Mouse (Mus musculus): ENCODE results near the gene Olfr543.
"Not testable (repeated sequence)": the region's sequence is repeated elsewhere in the genome, so short reads cannot be mapped to it uniquely, and the experiment has no call there.

The Olfr543 gene

DNA sequence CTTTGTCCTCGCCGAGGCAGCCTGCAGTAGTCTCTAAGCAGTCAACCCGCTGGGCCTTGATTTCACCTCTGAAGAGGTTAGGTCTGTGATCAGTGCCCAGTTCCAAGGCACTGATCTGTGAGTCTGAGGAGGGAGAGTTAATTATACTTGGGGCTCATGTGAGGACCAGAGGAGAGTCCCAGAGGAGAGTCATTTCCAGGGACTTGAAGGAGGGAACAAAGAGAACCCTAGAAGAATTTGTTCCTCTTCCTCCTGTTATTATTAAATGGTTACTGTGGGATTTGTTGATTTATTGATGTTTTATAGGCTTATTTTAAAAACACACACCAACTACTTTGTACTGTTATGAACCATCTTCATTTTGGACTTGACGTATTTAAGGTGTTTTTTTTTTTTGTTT is at the start of gene Olfr543:
Gene Olfr543, minus strand, starts transcription at position 101 of the 400 bp plus-strand sequence.
- no peak for DNase-seq (ENCODE audit: low spot score in 2 of 2)

DNA sequence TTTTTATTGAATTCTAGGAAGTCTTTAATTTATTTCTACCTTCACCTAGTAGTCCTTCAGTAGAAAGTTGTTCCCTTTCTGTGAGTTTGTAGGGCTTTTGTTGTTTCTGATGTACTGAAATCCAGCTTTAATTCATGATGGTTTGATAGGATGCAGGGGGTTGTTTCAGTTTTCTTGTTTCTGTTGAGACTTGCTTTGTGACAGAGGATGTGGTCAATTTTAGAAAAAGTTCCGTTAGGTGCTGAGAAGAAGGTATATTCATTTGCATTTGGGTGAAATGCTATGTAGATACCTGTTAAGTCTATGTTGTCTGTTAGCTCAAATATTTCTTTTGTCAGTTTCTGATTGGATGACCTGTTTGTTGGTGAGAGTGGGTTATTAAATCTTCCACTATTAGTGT is 47.6 kb upstream of the Olfr543 start:
- DNase-seq (ENCODE audit: low spot score in 2 of 2): no peak

DNA sequence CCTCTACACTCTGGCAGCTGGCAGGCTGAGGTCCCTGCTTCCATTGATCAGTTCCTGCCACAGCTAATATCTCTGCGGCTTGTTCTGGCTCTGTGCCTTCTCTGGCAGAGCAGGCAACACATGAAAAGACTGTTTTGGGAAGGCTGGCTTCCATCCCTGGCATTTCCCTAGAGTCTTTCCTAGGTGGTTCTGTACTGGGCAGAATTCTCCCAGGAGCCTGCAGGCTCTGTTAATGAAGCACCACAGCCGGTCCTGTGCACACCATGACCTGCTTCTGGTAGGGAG is 35.5 kb upstream of the Olfr543 start:
- peak; percentile 60 to 66 for DNase-seq (ENCODE audit: low spot score in 2 of 2)

DNA sequence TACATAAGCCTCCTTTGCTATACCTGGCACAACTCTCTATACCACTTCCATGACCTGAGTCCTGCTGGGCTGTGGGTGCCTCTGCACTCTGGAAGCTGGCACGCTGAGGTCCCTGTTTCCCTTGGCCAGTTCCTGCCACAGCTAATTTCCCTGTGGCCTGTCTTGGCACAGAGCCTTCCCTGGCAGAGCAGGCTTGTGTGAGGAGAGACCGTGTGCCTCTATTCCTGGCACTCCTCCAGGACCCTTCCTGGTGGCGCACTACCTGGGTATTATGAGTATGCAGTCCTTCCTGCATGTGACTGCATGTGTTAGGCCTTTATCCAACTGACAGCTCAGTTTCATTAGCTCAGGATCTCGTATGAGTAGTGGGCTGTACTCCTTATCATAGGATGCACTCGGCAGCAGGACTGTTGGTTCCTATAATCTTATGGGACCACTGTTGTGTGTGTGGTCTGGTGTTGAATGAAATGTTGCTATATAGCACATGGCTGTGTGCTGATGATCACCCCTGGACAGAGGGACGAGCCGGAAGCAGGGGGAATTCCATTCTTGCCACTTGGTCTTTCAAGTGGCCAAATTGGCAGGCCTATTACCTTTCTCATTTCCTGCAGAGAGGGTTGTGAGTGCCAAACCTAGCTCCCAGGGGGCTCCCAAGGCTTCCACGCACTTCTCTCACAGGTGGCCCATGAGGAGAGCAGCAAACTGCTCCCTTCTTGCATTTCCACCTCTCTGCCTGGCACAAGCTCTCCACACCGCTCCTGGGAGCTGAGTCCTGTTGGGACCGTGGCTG is 35.0 kb upstream of the Olfr543 start:
- DNase-seq (ENCODE audit: low spot score in 2 of 2): peak; percentile 34 to 37

DNA sequence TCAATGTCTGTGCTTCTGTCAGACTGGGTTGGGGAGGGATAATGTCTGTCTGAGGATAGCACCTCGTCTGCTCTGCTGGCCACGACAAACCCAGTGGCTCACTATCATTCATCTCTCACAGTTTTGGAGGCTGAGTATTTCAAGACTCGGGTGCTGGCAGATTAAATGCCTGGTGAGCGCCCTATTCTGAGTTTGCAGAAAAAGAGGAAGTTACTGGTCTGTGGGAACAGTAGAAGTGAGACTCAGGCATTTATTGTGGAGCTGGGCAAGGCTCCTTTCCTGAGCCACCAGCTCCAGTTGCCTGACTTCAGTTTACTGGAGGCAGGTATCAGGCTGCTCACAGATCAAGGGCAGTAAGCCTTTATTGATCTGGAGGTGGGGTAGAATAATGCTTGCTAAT is 32.7 kb upstream of the Olfr543 start:
- DNase-seq (ENCODE audit: low spot score in 2 of 2): no peak

DNA sequence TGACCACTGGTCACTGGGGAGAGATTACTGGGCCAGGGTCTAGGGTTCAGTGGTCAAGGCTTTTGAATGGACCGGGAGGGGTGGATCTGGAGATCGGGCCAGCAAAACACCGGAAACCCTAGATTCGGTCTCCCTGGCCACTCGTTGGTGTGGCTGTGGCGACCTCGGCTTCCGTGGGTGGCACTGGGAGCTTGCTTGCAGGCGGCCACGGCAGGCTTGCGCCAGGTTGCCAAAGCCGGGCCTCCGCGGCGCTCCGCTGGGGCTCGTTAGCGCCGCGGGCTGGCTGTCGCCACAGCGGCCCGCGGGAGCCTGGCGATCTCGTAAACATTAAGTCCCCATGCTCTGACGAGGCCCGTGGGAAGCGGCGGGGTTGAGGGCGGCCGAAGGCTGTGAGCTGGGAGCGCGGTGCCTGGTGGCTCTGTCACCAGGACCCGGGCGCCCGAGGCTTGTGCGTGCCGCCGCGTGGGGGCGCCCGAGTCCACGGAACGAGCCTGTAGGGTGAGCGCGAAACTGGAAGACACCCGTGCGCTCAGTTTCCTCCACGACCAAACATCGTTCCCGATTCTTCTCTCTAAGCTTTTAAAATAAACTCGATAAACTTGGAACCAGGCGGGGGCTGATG is 31.4 kb upstream of the Olfr543 start:
- DNase-seq (ENCODE audit: low spot score in 2 of 2): peak; percentile 86 to 92

DNA sequence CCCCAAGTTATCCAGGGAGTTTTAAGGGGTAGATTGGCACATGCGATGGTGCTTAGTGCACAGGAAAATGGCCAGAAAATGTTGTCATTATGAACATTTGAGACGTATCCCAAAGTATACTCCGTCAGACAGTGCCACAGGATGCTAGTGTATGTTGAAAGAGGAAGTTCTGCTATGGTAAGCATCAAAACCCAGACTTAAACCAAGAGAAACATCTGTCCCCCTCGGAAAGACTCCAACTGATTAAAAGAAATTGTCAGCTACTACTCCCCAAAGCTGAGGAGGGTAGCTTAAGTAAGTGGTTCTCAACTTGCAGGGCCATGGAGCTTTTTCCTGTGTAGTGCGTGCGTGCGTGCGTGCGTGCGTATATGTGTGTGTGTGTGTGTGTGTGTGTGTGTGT is 30.4 kb upstream of the Olfr543 start:
- no peak for DNase-seq (ENCODE audit: low spot score in 2 of 2)

DNA sequence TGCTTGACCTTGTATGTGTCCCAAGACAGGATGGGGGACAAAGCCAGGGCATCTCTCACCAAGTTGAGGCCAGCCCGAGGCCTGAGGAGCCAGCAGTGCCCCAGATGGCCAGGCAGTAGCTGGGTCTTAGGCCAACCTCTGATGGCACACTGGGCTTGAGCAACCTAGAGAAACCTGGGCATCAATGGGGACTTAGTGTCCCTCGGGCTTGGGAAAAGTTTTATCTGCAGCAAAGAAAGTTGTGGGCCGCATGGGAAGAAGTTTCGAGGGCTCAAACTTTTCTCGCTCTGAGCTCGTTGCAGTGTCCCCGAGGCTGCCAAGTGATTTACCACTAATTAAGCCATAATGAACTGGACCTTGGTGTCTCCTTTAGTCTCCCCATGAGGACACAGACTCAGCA is 28.2 kb upstream of the Olfr543 start:
- no peak for DNase-seq (ENCODE audit: low spot score in 2 of 2)

DNA sequence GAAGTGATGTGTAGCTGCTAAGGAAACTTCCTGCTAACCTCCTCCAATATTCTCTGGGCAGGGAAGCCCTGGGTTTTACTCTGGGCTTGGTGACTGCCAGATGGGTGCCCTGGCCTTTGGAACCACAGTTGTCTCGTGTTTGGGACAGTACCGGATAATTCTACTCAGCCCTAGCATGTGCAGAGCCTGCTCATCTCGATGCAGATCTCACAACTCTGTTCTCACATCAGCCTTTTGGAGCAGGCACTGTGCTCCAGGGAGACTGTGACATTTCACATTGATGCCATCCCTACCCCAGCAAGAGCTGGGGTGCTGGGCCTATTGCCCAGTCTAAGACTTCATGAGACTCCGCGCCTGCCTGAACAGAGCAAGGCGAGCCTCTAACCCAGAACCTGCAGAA is 27.2 kb upstream of the Olfr543 start:
- DNase-seq (ENCODE audit: low spot score in 2 of 2): no peak

DNA sequence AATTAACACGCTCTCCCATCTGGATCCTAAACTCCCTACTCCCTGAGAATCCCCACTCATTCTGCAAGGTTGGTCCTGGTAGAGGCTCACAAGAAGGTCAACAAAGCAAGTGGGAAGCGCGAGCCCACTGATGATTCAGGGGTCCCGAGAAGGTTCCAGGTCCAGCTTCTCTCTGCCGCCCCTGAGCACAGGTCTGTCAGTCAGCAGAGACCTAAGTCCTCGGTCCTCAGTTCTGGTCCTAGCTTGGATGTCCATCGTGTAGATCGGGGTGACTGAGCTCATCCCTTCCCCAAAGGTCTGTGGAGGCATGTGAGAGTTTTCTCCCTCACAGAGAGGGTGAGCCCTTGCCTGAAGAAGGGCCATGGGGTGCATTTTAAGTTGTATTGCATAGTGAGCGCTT is 26.6 kb upstream of the Olfr543 start:
- DNase-seq (ENCODE audit: low spot score in 2 of 2): no peak

DNA sequence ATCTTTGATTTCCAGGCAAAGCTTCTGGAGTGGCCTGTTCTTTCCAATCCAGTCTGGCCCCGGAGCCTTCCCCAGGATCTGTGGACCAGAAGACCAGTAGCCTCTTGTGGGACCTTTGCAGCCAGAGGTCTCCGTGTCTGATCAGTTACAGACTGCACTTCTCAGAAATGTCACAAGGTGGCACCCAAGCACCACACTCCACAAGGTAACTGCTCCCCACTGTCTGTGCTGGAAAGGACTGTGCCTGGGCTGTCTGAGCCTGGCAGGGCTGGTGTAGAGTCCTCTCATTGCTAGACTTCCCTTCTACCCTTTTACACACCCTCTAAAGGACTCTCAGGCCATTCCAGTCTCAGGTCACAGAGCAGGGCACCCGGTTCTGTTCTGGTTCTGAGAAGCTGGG is 25.4 kb upstream of the Olfr543 start:
- peak; percentile 82 to 86 for DNase-seq (ENCODE audit: low spot score in 2 of 2)

DNA sequence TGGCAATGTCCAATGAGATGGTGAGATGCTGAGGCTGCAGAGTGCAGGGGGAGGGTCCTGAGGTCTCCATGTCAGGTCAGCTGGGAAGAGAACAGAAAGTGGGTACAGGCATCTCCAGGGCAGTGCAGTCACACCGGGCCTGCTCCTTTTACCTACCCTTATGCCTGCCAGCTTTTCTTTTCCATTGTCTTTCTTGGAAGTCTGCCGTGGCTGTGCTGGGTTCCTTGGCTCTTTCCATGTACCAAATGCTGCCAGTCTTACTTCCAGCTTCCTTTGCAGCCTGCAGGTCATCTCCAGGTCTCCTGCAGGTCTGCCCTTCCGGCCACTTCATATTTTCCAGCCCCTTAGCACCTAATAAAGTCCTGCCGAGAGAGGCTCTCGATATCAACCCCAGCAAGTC is 20.5 kb upstream of the Olfr543 start:
- no peak for DNase-seq (ENCODE audit: low spot score in 2 of 2)

DNA sequence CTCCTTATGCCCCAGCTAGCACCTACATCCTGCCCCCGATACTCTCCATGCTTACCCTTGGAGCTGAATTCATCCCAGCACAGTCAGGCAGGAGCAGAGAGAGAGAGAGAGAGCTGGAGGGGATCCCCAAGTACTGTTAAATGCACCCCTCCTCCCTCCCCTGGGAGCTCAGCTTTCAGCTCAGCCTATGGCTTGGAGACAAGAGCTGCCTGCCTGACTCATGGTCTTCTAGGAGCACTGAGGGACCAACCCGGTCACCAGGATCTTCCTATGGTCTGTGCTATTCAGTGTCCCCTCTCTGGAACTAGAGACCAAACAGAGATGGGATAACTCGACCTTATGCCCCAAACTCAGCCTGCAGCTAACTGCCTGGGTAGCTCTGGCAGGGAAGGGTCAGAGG is 18.0 kb upstream of the Olfr543 start, which contains the start of gene Olfr545:
Gene Olfr545, minus strand, starts transcription at position 101 of the 400 bp plus-strand sequence.
- DNase-seq (ENCODE audit: low spot score in 2 of 2): no peak

DNA sequence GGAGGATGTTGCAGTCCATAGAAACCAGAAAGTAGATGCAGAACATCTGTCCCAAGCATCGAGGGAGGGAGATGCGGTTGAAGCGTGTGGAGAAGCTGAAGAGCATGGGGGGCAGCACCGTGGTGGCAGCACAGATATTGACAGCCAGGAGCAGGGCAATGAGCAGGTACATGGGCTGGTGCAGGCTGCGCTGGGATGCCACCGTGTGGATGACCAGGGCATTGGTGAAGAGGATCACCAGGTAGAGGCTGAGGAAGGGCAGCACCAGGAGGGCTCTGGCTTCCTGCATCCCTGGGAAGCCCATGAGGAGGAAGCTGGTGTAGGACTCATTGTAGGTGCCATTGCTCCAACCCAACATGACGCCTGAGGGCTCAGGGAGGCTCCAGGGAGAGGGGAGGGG is 12.9 kb upstream of the Olfr543 start:
- DNase-seq (ENCODE audit: low spot score in 2 of 2): not testable (repeated sequence)

DNA sequence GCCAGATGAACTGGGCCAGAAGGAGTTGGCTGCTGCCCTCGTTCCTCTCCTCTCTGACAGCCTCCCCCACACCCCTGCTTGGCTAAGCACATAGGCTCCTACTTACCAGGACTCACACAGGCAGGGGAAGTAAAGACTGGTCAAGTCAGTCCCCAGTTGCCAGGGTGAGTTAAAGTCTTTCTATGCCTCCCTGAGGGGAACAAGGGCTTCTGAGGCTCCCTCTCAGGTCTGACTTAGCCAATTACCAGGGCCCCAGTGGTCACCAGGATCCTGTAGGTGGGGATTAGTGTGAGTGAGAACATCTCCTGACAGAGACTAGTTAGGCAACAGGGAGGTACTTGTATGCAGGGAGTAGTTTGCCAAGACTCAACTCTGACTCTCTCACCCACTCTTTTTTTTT is 6.7 kb upstream of the Olfr543 start, which contains the start of gene Olfr544:
Gene Olfr544, minus strand, starts transcription at position 153 of the 400 bp plus-strand sequence.
- no peak for DNase-seq (ENCODE audit: low spot score in 2 of 2)

DNA sequence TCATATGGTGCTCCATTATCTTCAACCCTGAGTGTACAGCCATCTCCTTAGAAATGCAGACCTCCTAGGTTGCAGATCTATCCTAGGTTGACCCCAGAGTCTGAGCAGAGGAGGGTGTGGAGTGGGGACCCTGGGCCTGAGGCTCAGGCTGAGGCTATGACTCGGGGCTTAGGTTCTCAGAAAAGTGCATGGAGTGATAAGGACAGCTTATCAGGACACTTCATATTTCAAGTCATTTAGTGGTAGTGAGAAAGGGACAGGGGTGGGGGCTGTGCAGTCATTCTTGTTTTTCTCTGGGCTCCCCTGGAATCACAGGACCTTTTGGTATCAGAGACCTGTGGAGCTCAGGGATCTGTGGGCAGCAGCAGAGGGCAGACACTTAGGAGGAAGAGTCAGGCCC is 4.6 kb upstream of the Olfr543 start:
- DNase-seq (ENCODE audit: low spot score in 2 of 2): no peak

DNA sequence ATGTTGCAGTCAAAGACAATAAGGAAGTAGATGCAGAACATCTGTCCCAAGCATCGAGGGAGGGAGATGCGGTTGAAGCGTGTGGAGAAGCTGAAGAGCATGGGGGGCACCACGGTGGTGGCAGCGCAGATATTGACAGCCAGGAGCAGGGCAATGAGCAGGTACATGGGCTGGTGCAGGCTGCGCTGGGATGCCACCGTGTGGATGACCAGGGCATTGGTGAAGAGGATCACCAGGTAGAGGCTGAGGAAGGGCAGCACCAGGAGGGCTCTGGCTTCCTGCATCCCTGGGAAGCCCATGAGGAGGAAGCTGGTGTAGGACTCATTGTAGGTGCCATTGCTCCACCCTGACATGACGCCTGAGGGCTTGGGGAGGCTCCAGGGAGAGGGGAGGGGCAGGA is 3.3 kb upstream of the Olfr543 start:
- DNase-seq (ENCODE audit: low spot score in 2 of 2): not testable (repeated sequence)

DNA sequence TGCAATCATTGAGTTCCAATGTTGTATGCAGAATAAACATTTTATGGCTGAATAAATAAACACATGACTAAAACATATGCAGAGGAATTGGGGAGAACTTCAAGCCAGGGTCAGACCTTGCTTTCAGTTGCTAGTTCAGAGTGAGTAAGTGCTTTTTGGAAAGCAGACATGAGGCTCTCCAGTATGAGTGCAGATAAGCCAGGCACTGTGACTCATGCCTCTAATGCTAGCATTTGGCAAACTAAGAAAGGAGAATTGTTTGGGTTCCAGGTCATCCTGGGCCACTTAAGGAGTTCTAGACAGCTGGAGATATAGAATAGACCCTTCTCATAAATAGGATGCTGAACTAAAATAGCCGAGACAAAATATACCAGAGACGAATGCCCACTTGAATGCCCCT is 2.2 kb upstream of the Olfr543 start:
- DNase-seq (ENCODE audit: low spot score in 2 of 2): no peak

DNA sequence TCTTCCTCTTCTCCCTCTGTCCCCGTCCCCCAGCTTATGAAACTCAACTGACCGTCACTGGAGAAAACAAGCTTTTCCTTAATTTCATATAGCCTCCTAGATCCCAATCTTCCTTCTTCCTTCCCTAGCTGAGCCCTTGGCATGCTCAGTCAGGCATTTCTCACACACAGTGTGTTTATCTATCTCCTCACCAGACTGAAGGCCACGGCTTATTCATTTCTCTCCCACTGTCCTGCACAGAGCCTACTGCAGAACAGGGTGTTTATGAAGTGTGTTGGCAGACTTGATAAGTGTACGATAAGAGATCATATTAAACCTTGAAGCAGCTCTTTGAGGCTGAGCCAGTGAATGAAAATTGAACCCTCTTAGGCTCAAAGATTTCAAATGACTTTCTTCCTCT is 658 bp downstream of the Olfr543 start:
- DNase-seq (ENCODE audit: low spot score in 2 of 2): no peak

DNA sequence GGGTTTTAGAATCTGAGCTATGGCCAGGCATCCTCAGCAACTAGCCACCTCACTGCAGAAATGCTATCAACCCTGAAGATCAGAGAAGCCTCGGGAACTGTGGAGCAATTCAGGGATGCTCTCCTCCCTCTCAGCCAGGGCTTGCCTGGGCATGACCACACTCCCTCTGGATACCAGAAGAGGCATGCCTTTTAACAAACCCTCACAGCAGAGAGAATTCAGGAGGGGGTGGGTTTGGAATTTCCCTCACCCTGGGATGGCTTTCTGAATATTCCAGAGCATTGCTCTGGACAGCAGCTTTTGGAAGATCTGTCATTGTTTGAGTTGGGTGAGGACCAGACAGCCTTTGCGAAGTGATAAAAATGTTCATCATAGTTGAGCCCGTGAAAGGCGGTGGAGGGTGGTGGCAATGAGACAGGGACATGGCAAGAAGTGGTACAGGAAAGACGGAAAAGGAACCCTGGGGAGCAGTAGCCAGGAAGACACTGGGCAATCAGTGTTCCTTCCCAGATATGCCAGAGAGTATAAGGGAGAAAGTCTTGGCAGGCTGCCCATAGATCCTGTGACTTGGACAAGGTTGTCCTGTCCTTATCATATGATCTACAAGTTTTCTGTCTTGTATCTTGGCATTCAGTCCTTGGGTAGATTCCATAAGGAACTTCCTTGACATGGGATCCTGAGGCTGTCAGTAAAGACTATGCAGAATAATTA is 2.0 kb downstream of the Olfr543 start:
- no peak for DNase-seq (ENCODE audit: low spot score in 2 of 2)

DNA sequence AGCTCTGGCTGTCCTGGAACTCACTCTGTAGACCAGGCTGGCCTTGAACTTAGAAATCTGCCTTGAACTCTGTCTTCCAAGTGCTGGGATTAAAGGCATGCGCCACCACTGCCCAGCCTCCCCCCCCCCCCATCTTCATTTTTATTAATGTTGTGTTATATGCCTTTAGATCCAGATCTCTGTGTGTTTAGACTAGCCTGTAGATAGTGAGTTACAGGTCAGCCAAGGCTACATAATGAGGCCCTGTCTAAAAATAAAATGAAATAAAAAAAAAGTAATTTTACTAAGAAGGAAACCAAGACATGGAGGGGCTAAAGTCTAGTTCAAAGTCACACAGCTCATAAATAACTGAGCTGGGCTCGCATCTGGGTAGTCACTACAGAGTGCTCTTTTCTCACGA is 2.6 kb downstream of the Olfr543 start:
- DNase-seq (ENCODE audit: low spot score in 2 of 2): no peak

DNA sequence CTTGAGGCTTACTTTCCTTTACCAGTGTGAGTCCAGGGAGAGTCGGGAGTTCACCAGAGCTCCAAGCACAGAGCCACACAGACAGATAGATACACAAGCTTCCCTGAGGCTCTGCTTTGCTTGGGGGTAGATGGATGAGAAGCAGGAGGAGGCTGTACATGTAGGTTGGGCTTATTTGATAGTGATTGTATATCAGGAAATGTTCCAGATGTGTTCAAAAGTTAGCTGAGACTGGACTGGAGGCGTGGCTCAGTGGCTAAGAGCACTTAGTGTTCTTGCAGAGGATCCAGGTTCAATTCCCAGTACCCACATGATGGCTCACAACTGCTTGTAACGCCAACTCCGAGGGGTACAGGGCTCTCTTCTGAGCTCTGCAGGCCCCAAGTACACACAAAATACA is 3.1 kb downstream of the Olfr543 start:
- no peak for DNase-seq (ENCODE audit: low spot score in 2 of 2)

DNA sequence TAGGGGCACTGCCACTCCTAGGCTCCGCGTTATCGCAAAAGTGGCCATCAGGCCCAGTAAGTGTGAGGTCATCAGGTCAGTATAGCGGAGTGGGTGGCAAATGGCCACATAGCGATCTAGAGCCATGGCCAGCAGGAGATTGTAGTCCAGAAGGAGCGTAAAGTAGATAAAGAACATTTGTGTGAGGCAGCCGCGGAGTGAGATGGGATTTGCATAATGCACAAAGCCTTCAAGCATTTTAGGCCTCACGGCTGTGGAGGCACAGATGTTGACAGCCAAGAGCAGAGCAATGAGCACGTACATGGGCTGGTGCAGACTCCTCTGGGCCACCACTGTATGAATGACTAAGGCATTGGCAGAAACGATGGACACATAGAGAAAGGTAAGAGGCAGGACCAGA is 4.1 kb downstream of the Olfr543 start:
- no peak for DNase-seq (ENCODE audit: low spot score in 2 of 2)
